Mouse (Mus musculus): Measurements from ENCODE around the gene Ackr3. TPM values are rescaled to one million over a fixed set of nuclear protein-coding genes. Genes with fewer than 3 reads are reported as not detected.
A peak's percentile ranks its signal among the peaks of the same experiment; 100 is the strongest.

Gene Ackr3
- polyA plus RNA-seq, 1 experiment from 2014 or later = 40.2 TPM

DNA sequence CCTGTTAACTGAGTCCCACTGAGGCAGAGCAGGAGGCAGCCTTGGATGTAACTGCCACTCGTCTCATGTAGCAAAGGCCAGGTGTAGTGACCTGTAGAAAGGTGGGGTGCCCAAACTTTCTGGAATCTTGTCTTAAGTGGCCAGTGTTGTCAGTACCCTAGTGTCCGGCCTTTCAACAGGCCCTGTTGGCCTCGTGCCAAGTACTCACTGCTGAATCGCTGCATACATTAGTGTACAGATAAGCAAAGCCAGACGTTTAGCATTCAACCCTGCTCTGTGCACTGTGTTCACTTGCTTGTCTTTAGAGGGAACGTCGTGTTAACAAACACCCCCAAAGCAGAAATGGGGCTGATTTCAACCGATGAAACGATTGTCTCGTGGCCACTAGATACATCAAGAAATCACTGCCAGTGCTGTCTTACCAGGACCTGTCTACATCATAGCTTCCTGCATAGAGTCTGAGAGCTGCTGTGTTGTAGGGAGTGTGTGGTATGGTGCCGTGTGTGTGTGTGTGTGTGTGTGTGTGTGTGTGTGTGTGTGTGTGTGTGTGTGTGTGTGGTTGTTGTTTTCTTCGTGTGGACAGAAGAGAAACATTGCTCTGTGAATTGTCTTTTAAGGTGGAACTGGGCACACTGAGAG is 24.0 kb downstream of the Ackr3 start:
- Histone ChIP-seq H3K9me3 (replicated peaks; ENCODE audit: control insufficient read depth, low read length) (no peaks in the 10 kb centered on the region), H3K36me3 (ENCODE audit: control insufficient read depth, insufficient read depth, low read length) (no peaks in the 10 kb centered on the region), H3K4me1 (ENCODE audit: control insufficient read depth, insufficient read depth, low read length) (peaks cover 20% of the 10 kb centered on the region), H3K27ac (ENCODE audit: low read depth, low read length) (no peak overlapping the region), H3K4me2 (ENCODE audit: low read length) (no peak overlapping the region), H3K9ac (ENCODE audit: low read length) (no peak overlapping the region), H3K4me3 (ENCODE audit: low read depth, low read length) (no peak overlapping the region), H3K27me3 (replicated peaks; ENCODE audit: control insufficient read depth, insufficient read depth, low read length) (no peaks in the 10 kb centered on the region)
- DNase-seq (ENCODE audit: low spot score) (peak; percentile 74), ATAC-seq (peak; percentile 60)
- WGBS = 19% methylated on average over 12 of the region's 12 CpGs

- Histone ChIP-seq H3K4me2 (ENCODE audit: low read length) (no peak overlapping the region), H3K27me3 (replicated peaks; ENCODE audit: control insufficient read depth, insufficient read depth, low read length) (no peaks in the 10 kb centered on the region), H3K4me3 (ENCODE audit: low read depth, low read length) (no peak overlapping the region), H3K36me3 (ENCODE audit: control insufficient read depth, insufficient read depth, low read length) (no peaks in the 10 kb centered on the region), H3K9ac (ENCODE audit: low read length) (no peak overlapping the region), H3K27ac (ENCODE audit: low read depth, low read length) (no peak overlapping the region), H3K4me1 (ENCODE audit: control insufficient read depth, insufficient read depth, low read length) (peaks cover 15% of the 10 kb centered on the region), H3K9me3 (replicated peaks; ENCODE audit: control insufficient read depth, low read length) (no peaks in the 10 kb centered on the region)
- DNase-seq (ENCODE audit: low spot score) (peak; percentile 76), ATAC-seq (peak; percentile 78)
- WGBS = 30% methylated on average over 9 of the region's 9 CpGs
Observed at GRCm38 (mm10) chr1:90228323-90228697, 24.5 kb downstream of the Ackr3 start.

DNA sequence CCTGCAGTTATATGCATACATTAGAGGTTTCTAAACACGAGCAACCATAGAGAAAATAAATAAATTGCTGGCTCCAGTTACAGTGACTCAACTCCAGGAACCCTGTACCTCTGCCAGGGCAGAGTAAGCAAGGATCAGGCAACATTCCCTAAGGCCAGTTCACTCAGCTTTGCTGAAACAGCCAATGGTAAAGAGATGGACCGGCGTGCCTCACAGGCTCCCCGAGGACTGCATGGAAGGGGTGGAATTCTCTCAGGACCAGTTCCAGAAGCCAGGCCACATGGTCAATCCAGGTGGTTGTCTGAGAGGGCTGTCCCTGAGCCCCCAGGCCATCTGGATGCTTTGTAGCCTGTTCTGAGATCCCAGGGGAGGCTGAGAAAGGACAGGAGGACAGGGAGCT is 26.8 kb downstream of the Ackr3 start:
- H3K4me3 ChIP-seq (ENCODE audit: low read depth, low read length) = no peak overlapping the region
- no peaks in the 10 kb centered on the region for H3K27me3 ChIP-seq (replicated peaks; ENCODE audit: control insufficient read depth, insufficient read depth, low read length)
- whole genome bisulfite sequencing = 88% methylated on average over 4 of the region's 4 CpGs
- no peaks in the 10 kb centered on the region for H3K36me3 ChIP-seq (ENCODE audit: control insufficient read depth, insufficient read depth, low read length)
- no peaks in the 10 kb centered on the region for H3K9me3 ChIP-seq (replicated peaks; ENCODE audit: control insufficient read depth, low read length)
- H3K4me1 ChIP-seq (ENCODE audit: control insufficient read depth, insufficient read depth, low read length) = peaks cover 13% of the 10 kb centered on the region
- ATAC-seq = no peak
- no peak overlapping the region for H3K4me2 ChIP-seq (ENCODE audit: low read length)
- H3K27ac ChIP-seq (ENCODE audit: low read depth, low read length) = no peak overlapping the region
- H3K9ac ChIP-seq (ENCODE audit: low read length) = no peak overlapping the region
- no peak for DNase-seq (ENCODE audit: low spot score)

DNA sequence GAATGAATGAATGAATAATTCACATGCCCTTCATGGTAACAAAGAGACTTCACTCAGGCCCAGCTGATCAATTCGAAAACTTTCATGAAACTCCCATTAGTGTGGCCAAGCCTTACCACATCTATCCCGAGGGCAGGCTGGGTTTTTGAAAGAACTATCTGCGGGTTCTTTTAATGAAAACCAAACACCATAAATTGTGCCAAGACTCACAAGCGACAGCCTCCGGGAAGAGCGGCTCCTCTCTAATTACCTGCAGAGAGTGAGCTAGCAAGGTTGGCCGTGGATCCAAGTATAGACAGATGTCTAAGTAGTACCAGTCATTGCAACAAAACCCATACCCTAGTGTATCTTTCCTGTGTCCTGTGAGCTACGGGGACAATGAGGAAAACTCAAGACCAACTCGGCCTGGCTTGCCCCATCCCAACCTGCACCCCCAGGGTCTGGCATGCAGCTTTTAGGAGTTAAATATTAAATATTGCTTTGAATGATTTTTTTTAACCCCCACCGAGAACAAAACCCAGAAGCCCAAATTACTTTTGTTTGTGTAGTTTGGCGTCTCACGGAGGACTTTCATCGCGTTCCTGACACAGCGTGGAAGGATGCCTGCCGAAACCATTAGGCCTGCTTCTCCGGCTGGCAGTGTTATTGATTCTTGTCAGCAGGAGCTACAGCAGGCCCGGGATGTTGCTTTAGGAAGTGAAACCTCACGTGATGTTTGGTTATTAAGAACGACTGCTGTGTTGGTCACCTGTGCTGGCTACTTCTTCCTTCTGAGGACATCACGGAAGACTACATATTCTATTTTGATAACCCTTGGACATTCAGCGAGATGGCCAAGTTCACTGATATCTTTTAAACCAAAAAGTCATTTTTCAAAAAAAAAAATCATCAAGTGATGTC is 28.1 kb downstream of the Ackr3 start:
- H3K9me3 ChIP-seq (replicated peaks; ENCODE audit: control insufficient read depth, low read length) = no peaks in the 10 kb centered on the region
- DNase-seq (ENCODE audit: low spot score) = no peak
- no peaks in the 10 kb centered on the region for H3K27me3 ChIP-seq (replicated peaks; ENCODE audit: control insufficient read depth, insufficient read depth, low read length)
- peaks cover 13% of the 10 kb centered on the region for H3K4me1 ChIP-seq (ENCODE audit: control insufficient read depth, insufficient read depth, low read length)
- H3K27ac ChIP-seq (ENCODE audit: low read depth, low read length) = no peak overlapping the region
- H3K4me3 ChIP-seq (ENCODE audit: low read depth, low read length) = no peak overlapping the region
- no peak overlapping the region for H3K9ac ChIP-seq (ENCODE audit: low read length)
- no peaks in the 10 kb centered on the region for H3K36me3 ChIP-seq (ENCODE audit: control insufficient read depth, insufficient read depth, low read length)
- no peak overlapping the region for H3K4me2 ChIP-seq (ENCODE audit: low read length)
- no peak for ATAC-seq
- 74% methylated on average over 22 of the region's 22 CpGs for WGBS

DNA sequence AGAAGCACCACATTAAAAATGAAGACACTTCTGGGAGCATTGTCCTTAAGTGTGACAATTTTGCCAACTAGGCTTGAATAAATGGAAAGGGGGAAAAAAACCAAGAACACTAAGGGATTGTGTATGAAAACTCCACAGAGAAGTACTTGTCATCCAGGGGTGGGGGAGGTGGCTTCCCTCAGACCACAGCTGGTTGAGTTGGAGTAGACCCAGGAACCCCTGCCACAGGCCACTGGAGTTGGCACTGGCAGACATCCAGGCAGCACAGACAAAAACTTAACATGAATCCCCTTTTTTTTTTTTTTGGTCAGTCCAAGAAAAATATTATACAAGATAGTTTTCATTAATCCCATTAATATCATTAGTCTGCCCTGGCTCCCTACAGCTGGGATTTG is 28.7 kb downstream of the Ackr3 start:
- H3K27me3 ChIP-seq (replicated peaks; ENCODE audit: control insufficient read depth, insufficient read depth, low read length) = no peaks in the 10 kb centered on the region
- H3K9ac ChIP-seq (ENCODE audit: low read length) = no peak overlapping the region
- H3K4me3 ChIP-seq (ENCODE audit: low read depth, low read length) = no peak overlapping the region
- H3K4me2 ChIP-seq (ENCODE audit: low read length) = no peak overlapping the region
- H3K9me3 ChIP-seq (replicated peaks; ENCODE audit: control insufficient read depth, low read length) = no peaks in the 10 kb centered on the region
- DNase-seq (ENCODE audit: low spot score) (no peak), ATAC-seq (no peak)
- no peaks in the 10 kb centered on the region for H3K36me3 ChIP-seq (ENCODE audit: control insufficient read depth, insufficient read depth, low read length)
- peaks cover 11% of the 10 kb centered on the region for H3K4me1 ChIP-seq (ENCODE audit: control insufficient read depth, insufficient read depth, low read length)
- H3K27ac ChIP-seq (ENCODE audit: low read depth, low read length) = no peak overlapping the region

- Histone ChIP-seq H3K27ac (ENCODE audit: low read depth, low read length) (no peak overlapping the region), H3K27me3 (replicated peaks; ENCODE audit: control insufficient read depth, insufficient read depth, low read length) (no peaks in the 10 kb centered on the region), H3K4me1 (ENCODE audit: control insufficient read depth, insufficient read depth, low read length) (no peaks in the 10 kb centered on the region; the same call in 1 of the 2 replicates), H3K9me3 (replicated peaks; ENCODE audit: control insufficient read depth, low read length) (no peaks in the 10 kb centered on the region), H3K4me2 (ENCODE audit: low read length) (no peak overlapping the region), H3K4me3 (ENCODE audit: low read depth, low read length) (no peak overlapping the region), H3K9ac (ENCODE audit: low read length) (no peak overlapping the region), H3K36me3 (ENCODE audit: control insufficient read depth, insufficient read depth, low read length) (no peaks in the 10 kb centered on the region)
- no peak for DNase-seq (ENCODE audit: low spot score)
- WGBS = 80% methylated on average over 11 of the region's 11 CpGs
- ATAC-seq = no peak
Observed at GRCm38 (mm10) chr1:90234620-90235054, 30.9 kb downstream of the Ackr3 start.

- no peaks in the 10 kb centered on the region for H3K27me3 ChIP-seq (replicated peaks; ENCODE audit: control insufficient read depth, insufficient read depth, low read length)
- no peak overlapping the region for H3K4me3 ChIP-seq (ENCODE audit: low read depth, low read length)
- H3K9ac ChIP-seq (ENCODE audit: low read length) = no peak overlapping the region
- ATAC-seq (no peak), DNase-seq (ENCODE audit: low spot score) (no peak)
- no peak overlapping the region for H3K27ac ChIP-seq (ENCODE audit: low read depth, low read length)
- H3K4me2 ChIP-seq (ENCODE audit: low read length) = no peak overlapping the region
- H3K9me3 ChIP-seq (replicated peaks; ENCODE audit: control insufficient read depth, low read length) = no peaks in the 10 kb centered on the region
- no peaks in the 10 kb centered on the region for H3K4me1 ChIP-seq (ENCODE audit: control insufficient read depth, insufficient read depth, low read length)
- WGBS = 94% methylated on average over 2 of the region's 2 CpGs
- no peaks in the 10 kb centered on the region for H3K36me3 ChIP-seq (ENCODE audit: control insufficient read depth, insufficient read depth, low read length)
Observed at GRCm38 (mm10) chr1:90236640-90237039, 32.9 kb downstream of the Ackr3 start.

DNA sequence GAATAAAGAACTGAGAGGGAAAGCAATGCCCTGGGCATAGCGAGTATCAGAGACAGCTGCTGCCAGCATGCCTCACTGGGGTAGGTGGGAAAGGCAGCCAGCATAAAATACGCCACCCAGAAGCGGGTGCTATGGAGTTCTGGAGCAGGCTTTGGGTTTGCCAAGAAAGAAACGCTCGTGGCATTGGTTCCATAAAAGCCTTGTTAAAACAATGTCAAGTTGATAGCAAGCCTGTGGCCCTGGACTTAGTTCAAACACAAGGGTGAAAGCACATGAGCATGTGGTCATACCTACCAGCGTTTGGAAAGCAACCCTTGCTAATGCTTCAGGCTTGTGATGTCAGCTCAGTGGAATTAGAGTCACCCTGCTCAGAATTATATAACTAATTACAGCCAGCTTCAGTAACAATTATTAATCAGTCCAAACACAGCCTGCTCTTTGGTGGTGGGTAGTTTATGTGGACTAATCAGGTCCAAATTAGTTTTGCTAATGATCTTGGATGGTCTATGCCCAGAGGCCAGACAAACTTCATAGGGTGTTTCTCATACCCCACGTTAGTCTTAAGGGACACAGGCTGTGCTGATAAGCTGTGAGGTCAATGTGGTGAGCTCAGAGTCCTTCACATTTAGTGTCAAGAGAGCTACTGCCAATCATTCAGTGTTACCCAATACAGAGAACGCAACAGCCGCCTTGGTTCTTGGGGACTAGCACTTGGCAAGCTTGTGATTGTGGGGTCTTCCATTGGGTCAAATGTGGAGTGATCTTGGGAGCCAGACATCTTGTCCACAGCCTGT is 34.5 kb downstream of the Ackr3 start:
- WGBS = 63% methylated on average over 9 of the region's 9 CpGs
- Histone ChIP-seq H3K4me3 (ENCODE audit: low read depth, low read length) (no peak overlapping the region), H3K27me3 (replicated peaks; ENCODE audit: control insufficient read depth, insufficient read depth, low read length) (no peaks in the 10 kb centered on the region), H3K36me3 (ENCODE audit: control insufficient read depth, insufficient read depth, low read length) (no peaks in the 10 kb centered on the region), H3K27ac (ENCODE audit: low read depth, low read length) (no peak overlapping the region), H3K9ac (ENCODE audit: low read length) (no peak overlapping the region), H3K4me1 (ENCODE audit: control insufficient read depth, insufficient read depth, low read length) (no peaks in the 10 kb centered on the region), H3K4me2 (ENCODE audit: low read length) (no peak overlapping the region), H3K9me3 (replicated peaks; ENCODE audit: control insufficient read depth, low read length) (no peaks in the 10 kb centered on the region)
- peak; percentile 40; the same call in 1 of the 2 replicates for ATAC-seq
- peak; percentile 58 for DNase-seq (ENCODE audit: low spot score)

Data from forebrain, embryonic 14.5 days (tissue).